Mouse (Mus musculus) cerebellum, adult 2 months (tissue): ENCODE results near the gene Ilk. TPM values are rescaled to one million over a fixed set of nuclear protein-coding genes. Genes with fewer than 3 reads are reported as not detected.

Experiments
- DNase-seq, 2 experiments: peaks; one replicate each; pipeline ENCODE4 v3.0.0; 2021
- H3K27ac ChIP-seq: fragments of 200-500 bp; 2 replicates; pipeline ENCODE4 v1.5.1; 2012; ENCODE audit warnings: low read length, control low read depth, inconsistent platforms; ENCODE audit not compliant: insufficient read depth
- H3K27me3 ChIP-seq: fragments of 200-500 bp; 2 replicates; pipeline ENCODE4 v1.6.1; 2012; ENCODE audit warnings: inconsistent platforms, mild to moderate bottlenecking, low read length, moderate library complexity; ENCODE audit not compliant: control insufficient read depth, insufficient read depth
- H3K4me1 ChIP-seq: fragments of 200-500 bp; 2 replicates; pipeline ENCODE4 v1.6.1; 2011; ENCODE audit warnings: low read length; ENCODE audit not compliant: control insufficient read depth, insufficient read depth
- H3K4me3 ChIP-seq: fragments of 200-500 bp; replicated peaks from 2 replicates; pipeline ENCODE3; 2011; ENCODE audit warnings: mild to moderate bottlenecking, low read depth, low read length, control low read depth; ENCODE audit not compliant: insufficient read depth
- CTCF ChIP-seq: fragments of 200-500 bp; IDR thresholded peaks from 2 replicates; pipeline ENCODE4 v1.5.1; 2011; ENCODE audit warnings: low read depth, mild to moderate bottlenecking, control low read depth, low read length, moderate library complexity, borderline replicate concordance; ENCODE audit not compliant: insufficient read depth
- POLR2A ChIP-seq: fragments of 200-500 bp; IDR thresholded peaks from 2 replicates; pipeline ENCODE4 v1.6.1; 2011; ENCODE audit warnings: low read length, control low read depth, borderline replicate concordance; ENCODE audit not compliant: insufficient read depth
- WGBS: fragments of 180-500 bp; shearing (Covaris S2); methylation state at CpG from one replicate; pipeline ENCODE4 v1.1.7; 2018; 5-methylcytosine and 5-hydroxymethylcytosine counted together
- polyA plus RNA-seq: library from polyadenylated mRNA; depleted of rRNA; stranded (reverse); fragments of >200 nt; gene quantifications from 2 replicates; pipeline ENCODE4 v1.2.3, GENCODE M21; 2012; rRNA removed

Gene Ilk
- polyA plus RNA-seq, 1 experiment, result 182 TPM

GRCm38 (mm10) chr7:105777797-105778552, 41.6 kb downstream of the Ilk start:
- H3K4me3 ChIP-seq, result no peak overlapping the region
- H3K4me1 ChIP-seq, result peaks cover 7% of the 10 kb centered on the region
- WGBS, result 31% methylated on average over 13 of the region's 13 CpGs
- DNase-seq, result no peak
- H3K27me3 ChIP-seq, result no peaks in the 10 kb centered on the region
- TF ChIP-seq CTCF, result no peak
- no peak for TF ChIP-seq POLR2A
- H3K27ac ChIP-seq, result no peak overlapping the region

DNA sequence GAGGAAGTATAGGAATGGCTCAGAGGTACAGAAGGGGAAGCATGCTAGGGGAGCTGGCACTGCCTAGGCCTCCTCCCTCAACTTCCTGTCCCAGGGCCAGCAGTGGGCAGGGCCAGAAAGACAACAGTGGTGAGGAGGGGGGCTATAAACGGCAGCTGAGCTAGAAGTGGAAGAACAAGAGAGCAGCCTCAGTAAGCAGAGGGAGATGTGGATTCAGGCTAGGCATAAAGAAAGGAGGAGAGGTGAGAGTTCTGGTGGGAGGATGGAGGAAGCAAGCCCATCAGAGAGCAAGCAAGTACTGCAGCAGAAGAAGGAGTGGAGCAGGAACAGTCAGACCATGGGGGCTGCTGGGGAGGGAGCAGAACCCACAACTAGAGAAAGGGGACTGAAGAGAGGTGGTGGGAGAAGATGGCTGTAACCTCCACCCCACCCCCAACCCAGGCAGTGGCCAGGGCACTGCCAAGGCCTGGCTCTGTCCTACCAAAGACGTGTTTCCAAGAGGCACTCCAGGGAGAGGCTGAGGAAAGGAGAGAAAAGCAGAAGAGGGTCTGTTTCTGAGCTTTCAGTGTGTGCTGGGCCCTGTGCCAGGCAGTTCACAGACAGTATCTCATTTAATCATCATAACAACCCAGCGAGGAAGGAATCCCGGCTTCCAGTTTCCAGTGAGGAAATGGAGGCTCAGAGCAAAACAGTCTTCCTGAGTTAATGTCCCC, 42.3 kb downstream of the Ilk start:
- H3K27me3 ChIP-seq, result no peaks in the 10 kb centered on the region
- TF ChIP-seq POLR2A (no peak), CTCF (no peak)
- no peak for DNase-seq
- peaks cover 7% of the 10 kb centered on the region for H3K4me1 ChIP-seq
- WGBS, result 19% methylated on average over 4 of the region's 4 CpGs
- no peak overlapping the region for H3K27ac ChIP-seq
- no peak overlapping the region for H3K4me3 ChIP-seq

DNA sequence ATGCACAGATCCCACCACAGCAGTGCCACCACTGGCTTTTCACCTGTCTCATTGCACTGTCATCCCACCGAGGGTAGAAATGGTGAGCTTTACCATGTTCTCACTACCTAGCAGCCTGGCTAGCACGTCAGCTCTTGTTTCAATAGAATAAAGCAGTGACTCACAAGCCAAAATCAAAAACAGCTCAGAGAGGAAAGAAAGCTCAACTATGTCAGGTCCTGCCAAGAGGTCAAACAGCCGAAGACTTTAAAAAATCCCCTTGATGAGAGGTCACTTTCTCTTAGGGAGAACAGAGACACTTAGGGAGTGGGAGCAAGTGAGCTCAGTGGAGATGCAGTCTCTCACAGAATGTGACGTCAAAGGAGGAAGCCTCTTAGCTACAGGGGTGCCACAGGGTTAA, 47.5 kb downstream of the Ilk start:
- WGBS, result 66% methylated on average over 4 of the region's 4 CpGs
- no peak for DNase-seq
- Histone ChIP-seq H3K27me3 (no peaks in the 10 kb centered on the region; the same call in 1 of the 2 replicates), H3K27ac (no peak overlapping the region), H3K4me1 (no peaks in the 10 kb centered on the region), H3K4me3 (no peak overlapping the region)
- no peak for TF ChIP-seq POLR2A
- TF ChIP-seq CTCF, result no peak

DNA sequence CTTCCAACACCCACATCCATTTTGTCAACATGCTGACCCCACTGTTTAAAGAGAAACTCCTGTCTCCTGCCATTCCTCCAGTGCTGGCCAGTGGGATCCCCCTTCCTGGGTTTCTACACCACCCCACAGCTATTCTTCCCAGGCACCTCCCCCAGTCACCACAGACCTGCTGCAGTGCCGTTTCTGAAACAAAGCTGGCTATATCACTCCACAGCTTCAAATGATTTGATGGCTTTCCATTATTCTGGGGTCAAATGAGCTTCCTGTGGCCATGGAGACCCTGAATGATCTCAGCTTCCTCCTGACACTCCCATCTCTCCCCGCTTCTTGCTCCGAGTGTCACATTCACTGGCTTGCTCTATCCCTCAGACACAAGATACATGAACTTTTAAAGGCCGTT, 48.2 kb downstream of the Ilk start:
- Histone ChIP-seq H3K4me1 (no peaks in the 10 kb centered on the region), H3K4me3 (no peak overlapping the region), H3K27me3 (no peaks in the 10 kb centered on the region; the same call in 1 of the 2 replicates), H3K27ac (no peak overlapping the region)
- TF ChIP-seq CTCF (no peak), POLR2A (no peak)
- WGBS, result 35% methylated on average over 4 of the region's 4 CpGs
- no peak for DNase-seq

DNA sequence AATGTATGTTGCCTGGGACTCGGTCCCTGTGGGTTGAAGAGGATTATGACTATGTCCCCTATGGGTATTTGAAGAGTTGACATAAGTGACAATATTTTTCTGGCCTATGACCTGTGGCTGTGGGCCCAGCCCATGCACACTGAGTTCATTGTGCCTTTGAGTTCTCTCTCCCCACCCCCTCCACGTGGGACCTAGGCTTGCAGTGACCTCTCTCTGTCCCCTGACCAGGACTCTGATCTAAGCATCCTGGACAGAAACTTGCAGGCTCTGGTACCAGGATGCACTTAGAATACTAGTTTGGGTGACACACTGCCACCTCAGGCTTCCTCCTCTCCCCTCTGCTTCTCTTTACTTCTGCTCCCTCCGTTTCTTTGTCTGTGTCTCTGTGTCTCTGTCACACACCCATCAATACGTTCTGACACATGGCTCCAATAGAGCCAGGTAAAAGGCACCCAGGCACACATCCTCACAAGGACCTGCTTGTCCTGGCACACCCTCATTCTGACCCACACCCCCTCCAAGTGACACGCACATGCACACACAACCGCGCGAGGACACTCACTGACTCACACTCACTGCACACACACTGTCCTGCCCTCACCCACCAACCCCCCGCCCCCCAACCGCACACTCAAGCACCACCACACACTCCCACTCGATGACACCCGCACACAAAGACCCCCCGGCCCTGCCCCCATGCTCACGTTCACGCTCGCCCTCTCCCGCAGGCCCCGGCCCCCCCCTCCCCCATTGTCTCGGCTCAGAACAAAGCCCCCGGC, 50.3 kb downstream of the Ilk start:
- 9% methylated on average over 19 of the region's 20 CpGs for WGBS
- Histone ChIP-seq H3K4me1 (no peaks in the 10 kb centered on the region), H3K27me3 (no peaks in the 10 kb centered on the region; the same call in 1 of the 2 replicates), H3K4me3 (peak overlapping the region; percentile 32), H3K27ac (no peak overlapping the region)
- DNase-seq, result no peak
- TF ChIP-seq POLR2A, result no peak
- no peak for TF ChIP-seq CTCF

GRCm38 (mm10) chr7:105787285-105788140, 51.1 kb downstream of the Ilk start, which contains the start of gene Dchs1:
TSS of gene Dchs1 (minus strand) at chr7:105787654.
- TF ChIP-seq CTCF (no peak), POLR2A (no peak)
- H3K27me3 ChIP-seq, result no peaks in the 10 kb centered on the region; the same call in 1 of the 2 replicates
- H3K27ac ChIP-seq, result no peak within 1 kb of the TSS
- no peak for DNase-seq
- H3K4me1 ChIP-seq, result no peaks in the 10 kb centered on the region
- under 1% methylated on average over 76 of the region's 97 CpGs for WGBS
- H3K4me3 ChIP-seq, result peak within 1 kb of the TSS; percentile 60

- Histone ChIP-seq H3K27me3 (no peaks in the 10 kb centered on the region; the same call in 1 of the 2 replicates), H3K4me1 (no peaks in the 10 kb centered on the region), H3K4me3 (no peak overlapping the region), H3K27ac (no peak overlapping the region)
- DNase-seq, result no peak
- TF ChIP-seq POLR2A (no peak), CTCF (no peak)
- whole genome bisulfite sequencing, result 77% methylated on average over 1 of the region's 1 CpGs
Measured at GRCm38 (mm10) chr7:105791147-105791546, 54.8 kb downstream of the Ilk start.

Other genes starting within 250 kb of the Ilk start
- gene Smpd1, start 182.2 kb upstream of the Ilk start, polyA plus RNA-seq, result 102 and 108 TPM in 2 replicates
- 441 and 475 TPM in 2 replicates for gene Apbb1, start 154.9 kb upstream of the Ilk start, polyA plus RNA-seq
- 0.60 and 0.61 TPM in 2 replicates for gene Hpx, start 136.5 kb upstream of the Ilk start, polyA plus RNA-seq
- 332 and 385 TPM in 2 replicates for gene Trim3, start 103.0 kb upstream of the Ilk start, polyA plus RNA-seq
- gene Timm10b, start 96.5 kb upstream of the Ilk start, polyA plus RNA-seq, result 122 and 137 TPM in 2 replicates
- gene Arfip2, start 96.2 kb upstream of the Ilk start, polyA plus RNA-seq, result 111 and 121 TPM in 2 replicates
- gene Gm45799, start 96.0 kb upstream of the Ilk start, polyA plus RNA-seq, result 90.8 and 97.9 TPM in 2 replicates
- 5.1 TPM in 2 replicates for gene Dnhd1, start 85.8 kb upstream of the Ilk start, polyA plus RNA-seq
- gene Rrp8, start 793 bp downstream of the Ilk start, polyA plus RNA-seq, result 16.2 and 16.4 TPM in 2 replicates
- gene Taf10, start 7.8 kb downstream of the Ilk start, polyA plus RNA-seq, result 177 and 182 TPM in 2 replicates
- gene Tpp1, start 15.6 kb downstream of the Ilk start, polyA plus RNA-seq, result 92.1 and 115 TPM in 2 replicates
- 4.5 and 5.0 TPM in 2 replicates for gene Dchs1, start 51.1 kb downstream of the Ilk start, polyA plus RNA-seq
- gene Mrpl17, start 74.5 kb downstream of the Ilk start, polyA plus RNA-seq, result 183 and 191 TPM in 2 replicates
- gene Gm4070, start 217.4 kb downstream of the Ilk start, polyA plus RNA-seq, result 1.2 and 1.3 TPM in 2 replicates